Mouse (Mus musculus) lung, postnatal 10 days (tissue): ENCODE measurements at regions not wholly inside any gene's neighbourhood (a gene's known extent, or its start where the extent isn't known, plus 50 kb on each side); places are given as distances from the start of the nearest gene placed in this dataset.
A peak's percentile ranks its signal among the peaks of the same experiment; 100 is the strongest.

Source experiments
- DNase-seq: peaks from one replicate; pipeline ENCODE4 v3.0.0; 2021

GRCm38 (mm10) chr11:21478191-21478590, 93.8 kb upstream of the Wdpcp start:
- DNase-seq: no peak

GRCm38 (mm10) chr11:21470711-21471110, 99.7 kb upstream of the Ugp2 start:
- DNase-seq: no peak

GRCm38 (mm10) chr11:21468465-21468864, 97.5 kb upstream of the Ugp2 start:
- peak; percentile 8 for DNase-seq

GRCm38 (mm10) chr11:21460011-21460410, 89.0 kb upstream of the Ugp2 start:
- DNase-seq: no peak

- DNase-seq: peak; percentile 55
Measured at GRCm38 (mm10) chr11:21453308-21454106, 82.5 kb upstream of the Ugp2 start.

- DNase-seq: peak; percentile 32
Measured at GRCm38 (mm10) chr11:21433726-21434125, 62.7 kb upstream of the Ugp2 start.

- DNase-seq: no peak
Measured at GRCm38 (mm10) chr11:21430021-21430420, 59.0 kb upstream of the Ugp2 start.

- DNase-seq: peak; percentile 29
Measured at GRCm38 (mm10) chr11:21428749-21429148, 57.7 kb upstream of the Ugp2 start.

- no peak for DNase-seq
Measured at GRCm38 (mm10) chr11:21428013-21428317, 57.0 kb upstream of the Ugp2 start.

GRCm38 (mm10) chr11:21427291-21428012, 56.5 kb upstream of the Ugp2 start:
- no peak for DNase-seq

- peak; percentile 33 for DNase-seq
Measured at GRCm38 (mm10) chr11:21425480-21426101, 54.6 kb upstream of the Ugp2 start.

GRCm38 (mm10) chr11:21424345-21424744, 53.3 kb upstream of the Ugp2 start:
- no peak for DNase-seq

GRCm38 (mm10) chr11:21422281-21422878, 51.4 kb upstream of the Ugp2 start:
- no peak for DNase-seq
